Mouse (Mus musculus) embryonic facial prominence, embryonic 15.5 days (tissue): ENCODE measurements around the gene Fbxo9. TPM values are rescaled to one million over a fixed set of nuclear protein-coding genes. Genes with fewer than 3 reads are reported as not detected.

Source experiments
- ATAC-seq: fragments of 200-750 bp; cut with Nextera tagmentation; 2 replicates; pipeline ENCODE4 v1.8.0; 2017; ENCODE audit warnings: low read depth, moderate TSS enrichment; ENCODE audit not compliant: insufficient number of reproducible peaks, low FRiP score, low TSS enrichment
- H3K27ac ChIP-seq: fragments of 300-500 bp; sonication (generic); replicated peaks from 2 replicates; pipeline ENCODE4 v1.5.1; 2015; ENCODE audit warnings: mild to moderate bottlenecking, inconsistent platforms
- H3K27me3 ChIP-seq: fragments of 300-500 bp; sonication (generic); 2 replicates; pipeline ENCODE4 v1.6.1; 2015; ENCODE audit warnings: inconsistent platforms
- H3K36me3 ChIP-seq: fragments of 300-500 bp; sonication (generic); 2 replicates; pipeline ENCODE4 v1.6.1; 2015; ENCODE audit warnings: mild to moderate bottlenecking, inconsistent platforms
- H3K4me1 ChIP-seq: fragments of 300-500 bp; sonication (generic); 2 replicates; pipeline ENCODE4 v1.6.1; 2015; ENCODE audit warnings: inconsistent platforms
- H3K4me2 ChIP-seq: fragments of 300-500 bp; sonication (generic); replicated peaks from 2 replicates; pipeline ENCODE4 v1.6.1; 2015; ENCODE audit warnings: mild to moderate bottlenecking, inconsistent platforms
- H3K4me3 ChIP-seq: fragments of 300-500 bp; sonication (generic); replicated peaks from 2 replicates; pipeline ENCODE4 v1.5.1; 2015; ENCODE audit warnings: mild to moderate bottlenecking, inconsistent platforms
- H3K9ac ChIP-seq: fragments of 300-500 bp; sonication (generic); 2 replicates; pipeline ENCODE4 v1.6.1; 2015; ENCODE audit warnings: inconsistent platforms
- H3K9me3 ChIP-seq: fragments of 300-500 bp; sonication (generic); replicated peaks from 2 replicates; pipeline ENCODE4 v1.6.1; 2016; ENCODE audit warnings: inconsistent platforms
- WGBS: fragments of 180-500 bp; shearing (Covaris S2); methylation state at CpG from one replicate; pipeline ENCODE4 v1.1.7; 2015; 5-methylcytosine and 5-hydroxymethylcytosine counted together
- polyA plus RNA-seq: library from polyadenylated mRNA; unstranded; fragments of >200 nt; fragmentation: Nextera tagmentation; extraction: Ambion mirVana; gene quantifications from 2 replicates; pipeline ENCODE4 v1.2.1, GENCODE M21; 2015

The Fbxo9 gene
- polyA plus RNA-seq, 1 experiment from 2014 or later = 45.9 TPM

DNA sequence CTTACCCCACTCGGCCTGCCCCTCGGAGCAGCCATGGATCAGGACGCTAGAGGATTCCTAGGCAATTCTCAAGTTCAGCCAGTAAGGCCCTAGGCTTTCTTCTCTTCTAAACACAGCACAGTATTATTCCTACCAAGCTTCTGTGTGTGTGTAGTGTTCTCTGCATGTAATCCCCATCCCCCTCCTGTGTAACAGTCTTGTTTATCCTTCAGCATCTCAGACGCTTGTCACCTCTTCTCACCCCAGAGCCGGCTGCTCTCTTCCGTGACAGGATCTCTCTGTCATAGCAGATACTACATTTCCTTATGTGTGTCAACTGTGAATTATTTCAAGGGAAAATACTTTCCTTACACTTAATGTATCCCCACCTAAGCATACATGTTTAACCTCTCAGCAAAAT is 17.1 kb upstream of the Fbxo9 start:
- H3K27ac ChIP-seq = no peak overlapping the region
- H3K4me1 ChIP-seq = no peaks in the 10 kb centered on the region
- ATAC-seq = no peak
- H3K9ac ChIP-seq = no peak overlapping the region
- H3K36me3 ChIP-seq = 0 out of 2 replicates have a peak, but pooled peaks cover 7% of the 10 kb centered on the region
- 62% methylated on average over 6 of the region's 6 CpGs for WGBS
- no peaks in the 10 kb centered on the region for H3K9me3 ChIP-seq
- H3K4me2 ChIP-seq = no peak overlapping the region
- no peaks in the 10 kb centered on the region for H3K27me3 ChIP-seq
- no peak overlapping the region for H3K4me3 ChIP-seq

DNA sequence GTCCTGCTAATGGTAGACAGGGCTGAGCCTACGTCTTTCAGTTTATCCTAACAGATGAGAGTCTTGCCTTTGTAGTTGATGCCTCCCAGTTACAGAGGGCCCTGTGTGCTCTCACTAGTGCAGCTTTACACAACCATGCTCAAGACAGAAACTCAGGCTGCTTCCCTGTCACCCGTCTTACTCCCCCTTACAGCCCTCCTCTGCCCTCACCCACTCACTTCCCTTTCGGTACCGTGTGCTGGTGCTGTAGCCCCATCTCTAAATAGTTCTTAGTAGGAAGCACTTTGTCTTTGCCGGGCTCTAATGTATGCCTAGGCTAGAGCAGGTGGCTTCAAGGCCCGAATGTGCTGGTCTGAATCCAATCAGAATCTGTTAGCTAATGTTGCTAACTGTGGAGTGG is 15.4 kb upstream of the Fbxo9 start:
- H3K36me3 ChIP-seq = 0 out of 2 replicates have a peak, but pooled peaks cover 8% of the 10 kb centered on the region
- H3K4me3 ChIP-seq = no peak overlapping the region
- H3K27me3 ChIP-seq = no peaks in the 10 kb centered on the region
- no peak overlapping the region for H3K27ac ChIP-seq
- H3K9ac ChIP-seq = no peak overlapping the region
- H3K9me3 ChIP-seq = no peaks in the 10 kb centered on the region
- ATAC-seq = no peak
- H3K4me2 ChIP-seq = no peak overlapping the region
- H3K4me1 ChIP-seq = no peaks in the 10 kb centered on the region
- WGBS = 81% methylated on average over 6 of the region's 6 CpGs

DNA sequence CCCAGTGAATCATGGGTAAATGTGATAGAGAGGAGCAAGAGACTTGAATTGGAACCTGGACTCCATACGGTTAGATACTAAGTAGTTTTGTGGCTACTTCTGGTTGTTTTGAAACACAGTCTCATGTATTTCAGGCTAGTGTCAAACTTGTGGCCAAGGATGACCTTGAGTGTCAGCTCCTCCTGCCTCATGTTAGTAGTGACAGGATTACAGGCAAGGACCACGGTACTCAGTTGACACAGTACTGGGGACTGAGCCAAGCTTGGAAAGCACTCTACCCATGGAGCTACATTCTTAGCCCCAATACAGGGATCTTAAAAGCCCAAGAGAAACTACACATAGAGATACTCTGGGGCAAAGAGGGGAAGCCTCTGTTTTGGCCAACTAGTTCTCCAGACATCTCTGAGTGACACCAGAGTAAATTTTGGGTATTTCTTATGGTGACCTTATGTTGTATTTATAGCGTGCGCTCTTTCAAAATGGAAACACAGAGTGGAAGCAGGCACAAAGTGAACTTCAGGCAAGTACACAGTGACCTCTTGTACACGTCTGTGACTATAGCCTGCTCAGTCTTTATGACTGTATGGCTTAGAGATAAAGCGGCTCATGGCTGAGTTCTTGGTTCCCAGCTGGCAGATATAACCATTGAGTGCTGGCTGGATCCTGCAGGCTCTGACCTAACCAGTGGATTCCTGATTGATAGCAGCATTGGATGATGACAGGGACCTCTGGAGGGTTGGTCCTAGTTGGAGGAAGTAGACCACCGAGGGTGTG is 14.3 kb upstream of the Fbxo9 start:
- no peak for ATAC-seq
- no peak overlapping the region for H3K27ac ChIP-seq
- H3K36me3 ChIP-seq = peaks cover 14% of the 10 kb centered on the region; the same call in 1 of the 2 replicates
- H3K4me2 ChIP-seq = no peak overlapping the region
- WGBS = 91% methylated on average over 7 of the region's 7 CpGs
- no peak overlapping the region for H3K4me3 ChIP-seq
- no peak overlapping the region for H3K9ac ChIP-seq
- no peaks in the 10 kb centered on the region for H3K4me1 ChIP-seq
- no peaks in the 10 kb centered on the region for H3K27me3 ChIP-seq
- H3K9me3 ChIP-seq = no peaks in the 10 kb centered on the region

DNA sequence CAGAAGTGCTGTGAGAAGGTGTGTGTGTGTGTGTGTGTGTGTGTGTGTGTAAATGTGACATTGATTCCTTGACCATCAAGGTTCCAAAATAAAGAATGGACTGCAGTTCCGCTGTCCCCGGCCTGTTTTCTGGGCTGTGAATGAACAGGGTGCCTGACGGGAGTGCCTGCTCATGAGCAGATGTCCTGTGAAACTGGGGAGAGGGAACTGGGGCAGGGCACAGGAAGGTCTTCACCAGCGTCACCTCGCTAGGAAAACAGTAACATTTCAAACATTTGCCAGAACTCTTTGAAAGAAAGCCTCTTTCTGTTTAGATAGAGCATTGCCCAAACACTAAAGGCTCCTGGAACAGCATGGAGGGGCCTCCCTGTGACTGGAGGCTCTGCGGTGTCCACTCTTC is 13.1 kb upstream of the Fbxo9 start:
- no peaks in the 10 kb centered on the region for H3K9me3 ChIP-seq
- WGBS = 94% methylated on average over 6 of the region's 6 CpGs
- no peak overlapping the region for H3K4me2 ChIP-seq
- H3K4me3 ChIP-seq = no peak overlapping the region
- H3K36me3 ChIP-seq = peaks cover 13% of the 10 kb centered on the region; the same call in 1 of the 2 replicates
- no peaks in the 10 kb centered on the region for H3K4me1 ChIP-seq
- ATAC-seq = no peak
- H3K9ac ChIP-seq = no peak overlapping the region
- no peaks in the 10 kb centered on the region for H3K27me3 ChIP-seq
- no peak overlapping the region for H3K27ac ChIP-seq

DNA sequence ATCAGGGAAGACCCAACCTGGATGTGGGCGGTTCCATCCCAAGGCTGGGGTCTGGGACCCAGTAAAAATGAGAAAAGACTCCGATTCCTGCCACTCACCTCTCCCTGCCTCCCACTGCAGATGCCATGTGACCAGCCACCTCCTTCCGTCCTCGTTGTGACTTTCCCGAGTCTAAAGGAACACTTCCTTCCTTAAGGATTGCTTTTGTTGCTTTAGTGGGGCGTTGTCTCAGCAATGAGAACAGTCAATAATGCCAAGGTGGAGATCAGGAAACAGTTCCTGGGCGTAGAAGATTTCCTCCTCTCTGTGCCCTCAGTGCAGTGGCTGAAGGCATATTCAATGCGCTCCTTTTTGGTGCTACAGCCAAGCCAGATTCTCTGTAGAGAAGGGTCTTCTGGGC is 12.5 kb upstream of the Fbxo9 start:
- Histone ChIP-seq H3K4me1 (no peaks in the 10 kb centered on the region), H3K36me3 (peaks cover 17% of the 10 kb centered on the region), H3K9ac (no peak overlapping the region), H3K4me3 (no peak overlapping the region), H3K27me3 (no peaks in the 10 kb centered on the region), H3K4me2 (no peak overlapping the region), H3K9me3 (no peaks in the 10 kb centered on the region), H3K27ac (no peak overlapping the region)
- ATAC-seq = no peak
- 87% methylated on average over 8 of the region's 8 CpGs for WGBS

DNA sequence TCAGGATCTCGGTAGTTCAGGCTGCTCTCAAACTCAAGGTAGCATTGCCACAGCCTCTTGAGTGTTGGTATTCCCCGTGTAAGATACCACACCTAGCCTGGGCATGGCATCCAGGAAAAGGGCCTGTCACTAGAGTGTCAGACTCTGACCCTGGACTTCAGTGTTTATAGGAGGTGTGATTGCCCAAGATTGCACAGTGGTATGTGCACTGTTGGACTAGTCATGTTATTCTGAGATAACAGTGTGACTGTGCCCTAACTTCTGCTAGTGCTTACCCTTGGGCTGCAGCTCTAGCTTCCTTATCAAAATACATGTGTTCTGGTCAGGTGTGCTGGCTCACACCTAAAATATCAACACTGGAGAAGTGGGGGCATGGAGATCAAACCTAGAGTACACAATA is 8.8 kb upstream of the Fbxo9 start:
- Histone ChIP-seq H3K27ac (no peak overlapping the region), H3K4me2 (no peak overlapping the region), H3K36me3 (peaks cover 18% of the 10 kb centered on the region), H3K4me1 (peaks cover 24% of the 10 kb centered on the region), H3K9me3 (no peaks in the 10 kb centered on the region), H3K9ac (no peak overlapping the region), H3K27me3 (no peaks in the 10 kb centered on the region), H3K4me3 (no peak overlapping the region)
- 91% methylated on average over 2 of the region's 2 CpGs for whole genome bisulfite sequencing
- no peak for ATAC-seq

DNA sequence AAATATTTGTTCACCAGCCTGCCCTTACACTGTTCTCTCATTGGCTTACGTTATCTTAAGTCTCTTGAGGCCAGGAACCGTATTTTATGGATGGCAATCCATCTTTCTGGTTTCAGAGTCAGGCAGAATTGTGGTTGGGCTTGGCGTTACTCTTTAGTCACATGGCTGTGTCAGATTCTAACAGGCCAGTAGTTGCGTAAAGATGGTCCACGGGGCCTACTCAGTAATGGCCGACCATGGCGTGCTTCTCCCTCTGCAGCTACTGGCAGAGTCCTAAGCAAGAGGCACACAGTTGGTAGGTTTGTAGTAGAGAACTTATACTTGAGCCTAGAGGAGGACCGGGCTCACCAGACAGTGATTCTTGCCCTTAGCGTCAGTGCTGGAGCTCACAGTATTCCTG is 6.9 kb upstream of the Fbxo9 start:
- H3K4me1 ChIP-seq = peaks cover 25% of the 10 kb centered on the region
- WGBS = 90% methylated on average over 9 of the region's 9 CpGs
- no peak overlapping the region for H3K4me3 ChIP-seq
- H3K9me3 ChIP-seq = no peaks in the 10 kb centered on the region
- H3K36me3 ChIP-seq = peaks cover 13% of the 10 kb centered on the region
- H3K4me2 ChIP-seq = no peak overlapping the region
- no peaks in the 10 kb centered on the region for H3K27me3 ChIP-seq
- H3K27ac ChIP-seq = no peak overlapping the region
- H3K9ac ChIP-seq = no peak overlapping the region
- no peak for ATAC-seq

DNA sequence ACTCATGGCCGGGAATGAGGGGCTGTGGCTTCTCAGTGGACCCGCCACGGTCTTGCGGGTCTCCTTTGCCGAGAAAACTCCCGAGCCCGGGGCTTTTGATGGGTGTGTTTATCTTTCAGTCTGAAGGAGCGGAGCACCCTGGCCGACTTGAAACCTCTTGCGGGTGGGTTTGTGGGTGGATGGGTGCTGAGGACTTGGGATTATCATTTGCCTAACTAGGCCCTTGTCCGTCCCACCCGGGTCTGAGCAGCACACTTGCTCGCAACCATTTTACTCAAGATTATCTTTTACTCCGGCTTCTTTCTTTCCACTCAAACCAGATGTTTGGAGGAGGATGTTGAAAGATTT is 4.6 kb upstream of the Fbxo9 start:
- Histone ChIP-seq H3K9ac (peak overlapping the region; percentile 89), H3K36me3 (peaks cover 9% of the 10 kb centered on the region), H3K4me2 (peak overlapping the region; percentile 60), H3K4me1 (peaks cover 38% of the 10 kb centered on the region), H3K4me3 (peak overlapping the region; percentile 89), H3K27me3 (no peaks in the 10 kb centered on the region), H3K9me3 (no peaks in the 10 kb centered on the region), H3K27ac (peak overlapping the region; percentile 95)
- WGBS = under 1% methylated on average over 14 of the region's 14 CpGs
- ATAC-seq = no peak

DNA sequence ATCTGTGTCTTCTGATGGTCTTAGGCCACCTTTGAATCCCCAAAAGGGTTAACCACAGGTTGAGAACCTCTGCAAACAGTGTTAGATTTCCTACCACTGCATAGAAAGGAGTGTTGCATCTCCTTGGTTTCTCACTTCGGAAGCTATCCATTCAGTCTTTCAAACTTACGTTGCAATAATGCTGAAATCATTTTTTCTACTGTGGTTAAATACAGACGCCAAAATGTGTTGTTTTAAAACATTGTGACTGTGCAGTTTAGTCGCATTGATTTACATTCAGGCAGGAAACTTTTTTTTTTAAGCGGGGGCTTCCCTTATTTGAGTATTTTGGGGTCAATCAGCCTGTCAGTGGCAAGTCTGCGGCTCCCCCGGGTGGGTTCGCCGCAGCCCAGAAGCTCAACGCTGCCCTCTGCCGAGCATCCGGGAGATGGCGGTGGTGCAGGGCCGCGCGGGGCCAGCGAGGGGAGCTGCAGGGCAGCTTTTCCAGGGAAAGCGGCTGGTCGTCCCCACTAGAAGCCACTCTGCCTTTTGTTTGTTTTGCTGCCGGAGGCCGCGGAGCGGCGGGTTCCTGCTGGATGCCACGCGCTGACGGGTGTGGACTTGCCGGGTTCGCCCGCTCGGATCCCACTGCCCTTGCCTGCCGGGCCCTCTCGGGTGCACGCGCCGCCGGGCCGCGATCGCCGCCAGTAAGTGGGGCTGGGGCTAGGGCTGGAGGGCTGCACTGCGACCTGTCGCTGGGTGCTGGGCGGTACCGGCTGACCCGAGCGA is 4.1 kb upstream of the Fbxo9 start:
- peak overlapping the region; percentile 60 for H3K4me2 ChIP-seq
- WGBS = 1% methylated on average over 47 of the region's 47 CpGs
- peak overlapping the region; percentile 95 for H3K27ac ChIP-seq
- peak overlapping the region; percentile 89 for H3K4me3 ChIP-seq
- H3K27me3 ChIP-seq = no peaks in the 10 kb centered on the region
- H3K36me3 ChIP-seq = peaks cover 5% of the 10 kb centered on the region
- peak overlapping the region; percentile 89 for H3K9ac ChIP-seq
- peaks cover 38% of the 10 kb centered on the region for H3K4me1 ChIP-seq
- peak; percentile 81 for ATAC-seq
- H3K9me3 ChIP-seq = no peaks in the 10 kb centered on the region

DNA sequence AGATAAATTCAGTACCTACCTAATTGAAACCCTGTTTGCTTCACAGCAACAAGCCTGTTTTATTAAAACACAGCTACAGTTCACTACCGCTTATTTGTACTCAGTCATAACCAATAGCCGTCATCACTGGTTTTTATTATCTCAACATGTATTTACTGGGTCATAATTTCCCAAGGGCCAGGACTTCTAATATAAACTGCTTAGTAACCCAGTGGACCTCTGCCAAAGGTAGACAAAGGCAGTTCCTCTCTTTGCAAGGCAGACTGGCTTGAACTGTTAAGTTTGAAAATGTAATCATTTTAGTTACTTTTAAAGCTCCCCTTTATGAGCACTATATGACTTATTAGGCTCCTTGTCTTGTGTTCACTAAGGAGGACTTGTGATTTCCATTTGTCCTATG is 2.6 kb upstream of the Fbxo9 start:
- no peak overlapping the region for H3K27ac ChIP-seq
- WGBS = 84% methylated on average over 2 of the region's 2 CpGs
- no peak for ATAC-seq

DNA sequence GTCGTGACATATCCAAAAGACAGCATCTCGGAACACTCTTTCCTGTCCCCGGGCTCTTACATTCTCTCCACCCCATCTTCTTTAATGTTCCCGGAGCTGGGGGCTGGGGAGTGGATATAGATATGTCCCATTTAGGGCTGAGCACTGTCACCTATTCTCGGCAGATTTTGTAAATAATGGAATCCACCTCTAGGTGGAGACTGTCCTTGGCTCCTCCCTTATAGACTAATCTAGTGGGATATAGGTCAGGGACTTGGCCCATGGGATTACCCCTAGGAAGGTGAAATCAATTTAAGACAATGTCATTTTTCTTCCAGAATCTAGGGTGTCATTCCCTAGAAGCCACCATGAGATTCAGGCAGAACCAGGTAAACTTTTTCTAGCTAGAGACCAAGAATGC is 791 bp upstream of the Fbxo9 start:
- H3K9ac ChIP-seq = no peak overlapping the region
- H3K4me1 ChIP-seq = peaks cover 39% of the 10 kb centered on the region
- no peaks in the 10 kb centered on the region for H3K9me3 ChIP-seq
- H3K27ac ChIP-seq = no peak overlapping the region
- H3K36me3 ChIP-seq = peaks cover 4% of the 10 kb centered on the region; the same call in 1 of the 2 replicates
- WGBS = 33% methylated on average over 5 of the region's 5 CpGs
- no peaks in the 10 kb centered on the region for H3K27me3 ChIP-seq
- H3K4me3 ChIP-seq = peak overlapping the region; percentile 92
- H3K4me2 ChIP-seq = peak overlapping the region; percentile 84
- ATAC-seq = no peak

More for the DNA sequence above, 2.6 kb upstream of the Fbxo9 start:
- peaks cover 1% of the 10 kb centered on the region; the same call in 1 of the 2 replicates for H3K36me3 ChIP-seq
- H3K27me3 ChIP-seq = no peaks in the 10 kb centered on the region
- H3K4me2 ChIP-seq = no peak overlapping the region
- H3K9me3 ChIP-seq = no peaks in the 10 kb centered on the region
- no peak overlapping the region for H3K9ac ChIP-seq
- no peak overlapping the region for H3K4me3 ChIP-seq
- H3K4me1 ChIP-seq = peaks cover 46% of the 10 kb centered on the region
